Mouse (Mus musculus) CD4-positive, CD25-positive, alpha-beta regulatory T cell, adult 2 months (primary cell): ENCODE data around the gene Sema5a.
"Not testable (repeated sequence)": the region's sequence is repeated elsewhere in the genome, so short reads cannot be mapped to it uniquely, and the experiment has no call there.

Experiments used
- DNase-seq: peaks from one replicate; pipeline ENCODE4 v3.0.0-alpha.2; 2012; ENCODE audit warnings: low read depth, low spot score

The Sema5a gene

DNA sequence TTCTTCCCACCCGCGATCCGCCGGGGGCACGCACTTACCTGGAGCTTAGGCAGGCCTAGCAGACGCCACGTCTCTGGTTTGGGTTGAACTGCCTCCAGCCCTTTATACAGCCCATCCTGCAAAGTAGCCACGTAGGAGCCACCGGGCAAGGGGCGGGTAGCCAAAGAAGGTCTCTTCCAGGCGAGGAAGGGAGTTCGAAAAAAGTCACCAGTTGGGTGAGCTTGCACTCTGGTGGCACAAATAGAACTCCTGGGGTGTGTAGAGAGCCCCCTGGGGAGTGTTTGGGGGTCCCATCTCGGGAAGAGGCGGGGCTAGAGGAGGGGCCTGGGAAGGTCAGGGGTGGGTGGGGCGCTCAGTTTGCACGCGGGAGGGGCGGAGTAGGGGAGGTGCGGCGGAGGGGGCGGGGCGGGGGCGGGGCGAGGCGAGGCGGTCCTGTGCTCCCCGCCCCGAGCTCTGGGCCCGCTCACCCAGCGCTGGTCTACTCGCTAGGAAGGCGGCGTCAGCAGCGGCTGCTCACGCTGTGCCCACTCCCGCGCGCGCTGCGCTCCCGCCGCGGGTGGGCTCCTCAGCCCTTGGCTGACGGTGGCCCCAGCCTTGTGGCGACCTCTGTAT, at the start of gene Sema5a:
Gene Sema5a (plus strand): TSS at position 467 of the 612 bp plus-strand sequence.
- DNase-seq, result no peak

DNA sequence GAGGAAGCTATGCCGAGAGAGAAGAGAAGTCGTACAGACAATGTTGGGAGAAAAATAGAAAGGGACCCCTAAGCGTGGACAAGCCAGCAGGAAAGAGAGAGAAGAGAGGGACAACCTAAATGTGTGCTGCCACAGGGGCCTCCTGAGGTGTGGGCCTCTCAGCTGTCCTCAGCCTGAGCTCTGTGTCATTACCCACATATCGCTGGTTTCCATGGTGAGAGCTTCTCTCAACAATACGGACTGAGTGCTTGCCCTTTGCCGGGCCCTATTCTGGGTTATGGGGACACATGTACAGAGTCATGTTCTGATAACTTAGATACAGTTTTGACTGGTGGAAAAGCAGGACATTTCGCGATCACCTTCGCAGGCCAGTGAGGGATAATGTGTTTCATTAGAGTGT, 46.5 kb upstream of the Sema5a start:
- DNase-seq, result no peak

DNA sequence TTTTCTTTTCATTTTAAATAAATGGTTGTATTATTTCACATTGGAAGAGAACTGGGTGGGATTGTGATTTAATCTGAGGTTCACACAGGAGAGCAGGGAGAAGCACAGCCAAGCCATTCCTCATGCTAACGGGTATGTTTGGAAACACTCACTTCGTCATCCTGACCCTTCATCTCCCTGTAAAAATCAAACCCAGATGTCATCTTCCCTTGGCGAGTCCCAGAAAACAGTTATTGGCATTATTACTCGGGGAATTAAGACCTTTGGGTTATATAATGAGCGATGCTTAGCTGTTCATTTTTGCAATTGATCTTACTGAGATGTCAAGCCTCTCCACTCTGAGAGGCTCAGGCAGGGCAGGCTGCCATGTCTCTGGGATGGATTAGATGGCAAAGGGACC, 46.0 kb upstream of the Sema5a start:
- no peak for DNase-seq

DNA sequence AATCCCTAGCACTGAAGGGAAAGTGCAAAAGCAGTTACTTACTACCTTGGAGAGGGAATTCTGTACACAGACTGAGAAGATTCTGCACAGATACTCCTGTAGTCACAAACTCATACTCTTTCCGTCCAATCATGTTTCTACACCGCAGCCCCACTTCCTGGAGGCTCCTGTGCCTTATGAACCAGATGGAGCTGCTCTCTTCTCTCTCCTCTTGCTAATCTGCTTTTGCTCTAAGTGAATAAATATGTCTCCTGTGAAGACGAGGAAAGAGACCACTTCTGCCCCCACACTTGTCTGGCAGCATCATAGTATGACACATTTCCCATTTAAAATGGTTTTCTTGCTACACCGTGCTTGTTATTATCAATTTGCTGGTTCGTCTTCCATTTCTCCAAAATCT, 41.4 kb upstream of the Sema5a start:
- DNase-seq, result no peak

DNA sequence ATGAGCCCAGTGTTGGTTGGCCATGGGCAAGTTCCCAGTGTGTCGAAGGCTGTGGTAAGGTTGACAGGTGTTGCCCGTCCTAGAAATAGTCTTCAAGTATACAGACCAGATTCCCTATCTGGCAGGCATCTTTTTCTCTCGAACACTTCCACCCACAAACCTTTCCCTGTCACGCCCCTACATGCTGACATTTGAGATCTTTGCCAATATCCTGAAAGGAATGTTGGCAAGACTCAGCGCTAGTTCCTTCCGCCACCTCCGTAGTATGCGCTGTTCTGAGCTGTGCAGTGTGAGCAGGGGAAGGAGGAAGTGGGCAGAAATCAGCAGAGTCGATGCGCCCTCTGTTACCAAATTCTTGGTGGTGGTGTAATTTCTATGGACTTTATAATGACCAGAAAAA, 39.7 kb upstream of the Sema5a start:
- no peak for DNase-seq

DNA sequence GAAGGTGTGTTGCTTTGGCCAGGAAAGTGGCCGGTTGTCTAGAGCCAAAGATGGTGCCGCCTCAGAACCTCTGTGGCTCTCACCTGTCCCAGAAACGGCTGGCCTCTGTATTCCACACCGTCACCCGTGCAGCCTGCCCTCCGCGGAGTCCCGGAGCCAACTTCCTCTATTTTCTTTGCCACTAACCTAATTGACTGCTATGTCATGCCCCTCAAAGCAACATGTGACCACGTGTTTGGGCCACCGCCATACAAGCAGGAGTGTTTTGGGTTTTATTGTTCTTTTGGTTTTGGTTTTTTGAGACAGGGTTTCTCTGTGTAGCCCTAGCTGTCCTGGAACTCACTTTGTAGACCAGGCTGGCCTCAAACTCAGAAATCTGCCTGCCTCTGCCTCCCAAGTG, 29.9 kb upstream of the Sema5a start:
- DNase-seq, result not testable (repeated sequence)

DNA sequence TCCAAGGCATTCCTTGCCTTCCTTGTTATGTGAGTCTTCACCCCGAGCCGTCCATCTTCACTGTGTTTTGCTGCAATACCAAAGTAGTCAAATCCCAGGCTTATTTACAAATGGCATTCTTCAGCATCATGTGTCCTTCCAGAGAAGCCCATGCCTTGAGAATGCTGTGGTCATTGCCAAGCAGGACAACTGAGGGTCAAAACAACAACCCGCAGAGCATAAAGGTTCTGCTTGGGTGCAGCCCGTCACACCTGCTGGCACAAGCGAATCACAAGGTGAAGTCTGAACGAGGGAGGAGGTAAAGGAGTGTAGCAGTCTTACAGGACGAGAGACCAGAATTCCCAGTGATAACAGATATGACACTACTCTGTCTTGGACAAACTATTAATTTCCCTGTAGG, 21.6 kb upstream of the Sema5a start:
- no peak for DNase-seq

DNA sequence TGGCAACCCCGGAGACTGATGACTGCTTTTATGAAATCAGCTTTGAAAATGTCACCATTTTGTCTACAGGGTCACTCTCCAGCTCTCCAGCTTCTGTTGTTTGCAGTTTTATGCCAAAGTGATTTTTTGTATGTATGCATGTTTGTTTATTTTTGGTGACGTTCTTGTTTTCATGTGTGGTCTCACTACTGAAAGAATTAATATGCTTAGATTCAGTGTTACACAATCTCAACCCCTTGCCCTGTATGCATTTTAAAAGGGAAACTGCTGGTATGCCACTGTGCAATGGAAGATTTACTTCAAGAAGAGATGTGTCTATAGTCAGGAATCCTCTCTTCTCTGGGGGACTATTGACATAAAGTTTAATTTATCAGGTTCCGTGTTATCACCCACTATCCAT, 19.2 kb upstream of the Sema5a start:
- no peak for DNase-seq

DNA sequence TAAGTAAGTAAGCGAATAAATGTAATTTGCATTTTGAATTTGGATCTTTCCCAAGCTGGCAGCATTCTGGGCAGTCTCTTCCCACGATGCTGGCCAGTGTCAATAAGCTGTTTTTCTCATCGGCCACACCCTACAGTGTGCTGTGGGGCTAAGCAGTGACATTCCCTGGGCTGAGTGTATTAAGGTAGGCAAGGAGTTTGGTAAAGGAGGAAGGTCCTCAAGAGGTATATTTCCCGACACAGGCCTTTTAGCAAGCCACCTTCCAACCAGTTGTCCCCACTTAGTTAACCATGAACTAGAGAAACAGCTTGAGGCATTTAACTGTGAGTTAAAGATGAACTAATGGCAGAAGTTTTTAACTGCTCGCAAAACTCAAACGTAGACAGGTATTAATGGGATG, 18.2 kb upstream of the Sema5a start:
- DNase-seq, result no peak

DNA sequence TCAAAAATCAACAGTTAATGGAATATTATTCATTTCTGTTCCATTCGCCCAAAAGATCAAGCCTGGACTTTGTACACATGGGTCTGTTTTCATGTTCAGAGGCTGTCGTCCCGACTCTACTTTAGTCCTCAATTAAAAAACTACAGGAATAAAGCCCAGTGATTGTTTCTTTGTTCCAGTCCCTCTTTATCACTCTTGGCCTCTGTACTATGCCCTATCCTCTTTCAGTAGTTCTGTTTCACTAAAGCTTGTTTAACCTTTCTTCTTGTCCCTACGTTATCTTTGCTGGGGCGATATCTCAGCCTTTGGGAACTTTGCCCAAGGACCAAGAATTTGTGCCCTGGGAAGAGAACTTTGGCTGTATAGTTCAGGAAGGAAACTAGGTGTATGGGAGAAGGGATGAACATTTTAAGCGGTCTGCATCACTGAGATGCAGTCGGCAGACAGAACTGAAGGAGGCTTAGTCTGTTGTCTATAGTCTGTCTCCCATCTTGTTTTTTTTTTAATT, 17.7 kb upstream of the Sema5a start:
- no peak for DNase-seq

DNA sequence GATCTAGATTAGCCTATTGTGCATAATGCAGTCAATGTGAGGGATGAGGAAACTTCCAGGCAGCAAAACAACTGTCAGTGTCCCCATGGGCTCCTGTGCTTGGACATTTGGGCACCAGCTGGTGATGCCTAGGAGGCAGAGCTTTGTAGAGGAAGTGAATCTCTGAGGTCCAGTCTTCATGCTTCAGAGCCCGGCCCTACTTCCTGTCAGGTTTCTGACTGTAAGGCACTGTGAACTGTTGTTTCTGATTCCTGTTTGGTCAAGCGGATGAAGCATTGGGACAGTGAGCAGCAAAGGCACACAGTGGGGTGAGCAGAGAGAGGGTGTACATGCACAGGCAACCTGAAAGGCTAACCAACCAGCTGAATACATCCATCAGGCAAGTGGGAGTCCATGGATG, 14.5 kb upstream of the Sema5a start:
- no peak for DNase-seq

DNA sequence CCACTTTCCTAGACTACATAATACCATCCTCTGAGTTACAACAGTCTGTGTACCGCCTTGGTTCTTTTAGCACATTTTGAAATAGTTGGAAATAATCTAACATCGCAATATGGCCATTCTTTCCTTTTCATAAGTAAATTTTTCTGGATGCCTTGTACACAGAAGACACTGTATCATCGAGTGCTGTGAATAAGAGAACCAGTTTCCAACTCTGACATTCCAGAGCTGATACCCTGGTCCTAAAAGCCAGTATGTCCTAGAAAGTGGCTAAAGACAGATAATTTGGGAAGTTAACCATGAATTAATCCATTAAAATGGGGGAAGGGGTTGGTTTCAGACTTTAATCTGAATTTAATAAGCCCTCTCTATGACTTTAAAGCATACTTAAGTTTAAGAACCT, 12.4 kb upstream of the Sema5a start:
- DNase-seq, result no peak

DNA sequence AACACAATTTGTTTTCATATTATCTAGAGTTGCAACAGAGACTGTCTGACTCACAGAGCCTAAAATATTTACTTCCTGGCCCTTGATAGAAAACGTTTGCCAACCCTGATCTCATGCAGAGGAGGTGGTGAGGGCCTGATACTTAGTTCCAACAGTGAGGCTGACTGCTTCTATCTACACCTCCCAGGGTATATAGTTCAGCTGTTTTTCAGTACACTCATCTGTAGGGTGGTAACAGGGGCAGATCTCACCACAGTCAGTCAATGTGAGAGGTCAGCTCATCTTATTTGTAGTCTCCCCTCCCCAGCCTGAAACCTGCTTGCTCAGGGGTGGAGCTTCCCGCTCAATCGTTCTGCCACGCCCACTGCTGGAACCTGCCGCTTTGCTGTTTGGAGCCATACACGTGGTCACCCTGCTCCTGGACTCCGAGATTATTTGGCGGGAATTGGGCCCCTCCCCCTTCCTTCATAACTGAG, 11.9 kb upstream of the Sema5a start:
- DNase-seq, result not testable (repeated sequence)

DNA sequence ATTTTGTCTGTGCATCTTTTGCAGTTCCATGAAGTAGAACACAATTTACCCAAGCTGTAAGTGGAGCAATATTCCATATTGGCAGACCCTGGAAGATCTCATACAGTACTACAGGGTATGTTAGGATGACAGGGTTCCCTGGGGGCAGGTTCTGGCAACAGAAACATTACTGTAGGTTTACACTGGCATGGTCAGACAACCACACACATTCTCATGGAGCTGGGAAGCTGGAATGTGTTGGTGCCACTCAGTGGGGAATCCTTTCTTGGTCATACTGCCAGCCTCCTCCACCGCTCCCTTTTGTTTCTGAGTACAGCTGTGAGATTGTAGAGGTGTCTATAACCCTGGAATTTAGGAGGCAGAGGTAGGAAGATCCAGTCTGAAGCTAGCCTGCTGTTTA, 11.2 kb upstream of the Sema5a start:
- DNase-seq, result no peak

DNA sequence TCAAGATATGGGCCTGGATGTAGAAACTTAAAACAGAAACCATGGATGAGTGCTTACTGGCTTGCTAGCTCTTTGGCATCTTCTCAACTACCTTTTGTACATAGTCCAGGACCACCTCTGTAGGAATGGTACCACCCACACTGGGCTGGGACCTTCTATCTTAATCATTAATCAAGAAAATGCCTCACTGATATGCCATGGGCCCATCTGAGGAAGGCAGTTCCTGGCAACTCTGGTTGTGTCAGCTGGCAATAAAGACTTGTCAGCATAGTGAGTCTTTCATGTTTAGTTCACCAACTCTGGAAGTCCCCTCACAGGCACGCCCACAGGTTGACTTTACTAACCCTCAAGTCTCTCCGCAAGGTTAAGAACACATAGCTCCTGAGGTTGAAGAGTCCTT, 5.5 kb upstream of the Sema5a start:
- no peak for DNase-seq

DNA sequence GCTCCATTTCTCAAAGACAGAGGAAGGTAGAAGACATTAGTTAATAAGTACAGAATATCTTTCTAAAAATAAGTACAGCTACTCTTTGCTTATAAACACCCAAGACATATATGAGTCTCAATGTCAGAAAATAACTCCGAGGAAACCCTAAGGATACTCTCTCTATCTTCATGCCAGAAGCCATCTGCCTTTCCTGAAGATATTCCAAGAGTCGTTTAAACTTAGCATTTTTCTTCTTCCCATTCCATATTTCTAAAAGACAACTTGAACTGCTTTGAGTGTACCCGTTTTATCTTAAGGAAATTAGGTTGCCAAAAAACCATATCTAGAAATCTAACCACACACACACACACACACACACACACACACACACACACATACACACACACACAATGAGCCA, 4.5 kb upstream of the Sema5a start:
- no peak for DNase-seq

DNA sequence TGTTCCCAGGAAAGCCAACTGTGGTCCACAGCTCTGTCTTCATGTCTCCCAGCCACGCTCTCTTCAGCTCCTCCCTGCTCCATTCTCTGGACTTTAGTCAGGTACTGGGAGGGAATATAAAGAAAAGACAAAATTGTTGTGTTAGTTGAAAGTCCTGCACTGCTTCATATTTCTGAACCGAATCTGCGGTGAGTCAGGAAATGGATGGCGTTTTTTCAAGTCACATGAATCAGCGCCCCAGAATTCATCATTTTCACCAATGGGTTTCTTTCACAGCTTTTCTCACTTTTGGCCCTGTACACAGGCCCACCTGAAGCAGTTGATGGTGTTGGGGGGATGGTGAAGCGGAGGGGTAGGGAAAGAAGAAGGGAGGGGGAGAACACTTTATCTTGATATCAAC, 2.9 kb upstream of the Sema5a start:
- DNase-seq, result no peak

DNA sequence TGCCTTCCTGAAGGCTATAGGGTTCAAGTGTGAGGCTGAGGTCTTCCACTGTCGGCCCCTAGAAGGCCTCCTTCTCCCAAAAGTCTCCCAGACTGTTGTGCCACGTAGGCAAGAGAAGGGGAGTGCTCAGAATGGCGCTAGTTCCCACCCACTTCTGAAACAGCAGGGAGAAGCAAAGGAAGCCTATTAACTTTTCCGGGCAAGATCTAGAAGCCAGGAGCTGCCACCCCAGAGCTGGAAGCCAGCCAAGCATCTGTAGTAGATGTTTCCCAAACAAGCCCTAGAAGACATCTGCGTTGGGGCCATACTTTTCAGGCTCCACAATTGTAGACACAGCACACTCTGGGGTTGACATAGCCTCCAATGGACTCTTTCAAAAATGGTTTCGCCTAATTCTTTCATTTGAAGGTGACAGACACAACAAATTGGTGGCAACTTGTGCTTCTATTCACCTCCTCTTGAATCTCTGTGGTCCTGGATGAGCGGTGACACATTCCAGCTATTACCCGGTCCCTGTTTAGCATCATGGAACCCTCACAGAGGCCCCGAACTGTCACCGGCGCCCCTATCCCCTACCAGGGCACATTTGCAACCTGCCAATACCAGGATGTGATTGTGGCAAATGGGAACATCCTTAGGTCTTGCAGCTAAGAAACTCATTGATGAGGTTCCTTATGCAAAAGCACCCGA, 1.4 kb upstream of the Sema5a start:
- DNase-seq, result no peak

DNA sequence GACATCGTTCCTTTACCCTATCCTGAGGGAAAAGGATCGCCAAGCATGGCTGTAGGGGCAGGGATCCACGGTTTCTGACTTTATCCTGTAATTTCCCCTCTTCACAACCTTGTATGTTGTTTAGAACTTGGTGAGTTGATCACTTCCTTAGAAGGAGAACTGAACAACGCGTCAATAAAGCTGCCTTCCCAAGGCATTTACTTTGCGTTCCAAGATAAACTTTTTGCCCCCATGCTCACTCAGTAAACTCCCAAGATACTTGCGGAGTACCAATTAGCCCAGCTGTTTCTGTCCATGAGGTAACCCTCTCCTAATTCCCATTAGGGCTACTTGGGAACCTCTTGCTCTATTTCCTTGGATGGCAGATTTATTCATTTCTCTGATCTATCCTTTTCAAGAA, 786 bp upstream of the Sema5a start:
- DNase-seq, result no peak

DNA sequence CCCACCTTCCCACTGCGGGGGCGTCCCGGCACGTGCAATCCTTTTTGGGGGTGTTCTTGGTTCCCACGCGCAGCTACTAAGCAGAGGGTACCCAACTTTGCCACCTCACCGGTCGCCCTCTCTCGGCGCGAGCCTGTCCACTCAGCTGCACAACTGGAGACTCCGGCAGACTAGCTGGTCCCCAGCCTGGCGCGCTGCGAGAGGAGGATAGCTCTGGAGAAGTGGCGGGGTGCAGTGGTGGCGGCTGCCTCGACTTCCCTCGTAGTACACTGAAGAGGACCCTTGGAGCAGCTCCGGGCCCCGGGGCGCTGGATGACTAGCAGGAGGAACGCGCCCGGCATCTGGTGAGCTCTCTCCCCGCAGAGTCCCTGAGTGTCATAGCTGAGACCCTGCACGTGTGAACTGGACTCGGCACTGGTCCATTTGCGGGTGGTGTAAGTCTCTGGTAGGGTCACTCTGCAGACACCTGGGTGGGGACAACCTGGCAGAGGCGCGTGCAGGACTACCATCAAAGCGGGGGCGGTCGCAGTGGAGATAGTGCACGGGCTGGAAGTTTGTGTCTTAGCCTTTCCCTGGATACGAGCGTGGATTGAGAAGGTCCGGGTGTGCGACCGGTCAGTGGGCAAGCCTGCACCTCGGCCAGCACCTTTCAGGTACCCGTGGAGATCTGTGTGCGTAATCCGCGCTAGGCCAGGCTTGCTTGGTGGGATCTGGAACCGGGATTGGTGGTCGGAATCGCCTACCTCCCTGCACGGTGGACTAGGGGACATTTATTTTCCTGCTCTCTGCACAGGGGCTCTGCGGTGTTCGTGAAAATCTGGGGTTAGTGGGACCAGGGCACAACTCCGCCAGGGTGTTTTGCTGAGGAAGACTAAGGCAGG, 586 bp downstream of the Sema5a start:
- DNase-seq, result no peak

DNA sequence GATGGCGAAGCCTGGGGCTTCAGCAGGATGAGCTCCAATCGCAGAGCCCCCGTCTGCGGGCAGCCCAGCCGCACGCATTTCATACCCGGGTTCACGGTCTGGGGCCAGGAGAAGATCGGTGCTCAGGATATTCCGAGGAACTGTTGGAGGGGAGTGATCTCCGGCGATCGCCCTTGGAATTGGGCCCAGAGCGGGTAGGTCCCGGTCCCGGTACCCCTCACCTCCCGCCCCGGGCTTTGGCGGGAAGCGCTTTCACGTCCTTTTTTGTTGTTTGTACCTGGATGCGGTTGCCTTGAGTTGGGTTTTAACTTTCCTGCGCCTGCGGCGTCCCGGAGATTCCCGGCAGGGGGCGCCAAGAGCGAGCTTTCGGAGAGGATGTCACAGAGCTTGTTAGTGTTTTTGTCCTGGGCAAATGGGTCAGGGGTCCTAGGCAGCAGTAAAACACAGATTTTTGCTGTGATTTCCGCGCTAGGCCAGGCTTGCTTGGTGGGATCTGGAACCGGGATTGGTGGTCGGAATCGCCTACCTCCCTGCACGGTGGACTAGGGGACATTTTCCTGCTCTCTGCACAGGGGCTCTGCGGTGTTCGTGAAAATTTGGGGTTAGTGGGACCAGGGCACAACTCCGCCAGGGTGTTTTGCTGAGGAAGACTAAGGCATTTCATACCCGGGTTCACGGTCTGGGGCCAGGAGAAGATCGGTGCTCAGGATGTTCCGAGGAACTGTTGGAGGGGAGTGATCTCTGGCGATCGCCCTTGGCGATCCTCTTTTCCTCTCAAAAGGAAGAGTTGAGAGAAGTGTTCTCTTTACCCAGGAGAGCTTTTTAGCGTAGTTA, 1.4 kb downstream of the Sema5a start:
- no peak for DNase-seq

DNA sequence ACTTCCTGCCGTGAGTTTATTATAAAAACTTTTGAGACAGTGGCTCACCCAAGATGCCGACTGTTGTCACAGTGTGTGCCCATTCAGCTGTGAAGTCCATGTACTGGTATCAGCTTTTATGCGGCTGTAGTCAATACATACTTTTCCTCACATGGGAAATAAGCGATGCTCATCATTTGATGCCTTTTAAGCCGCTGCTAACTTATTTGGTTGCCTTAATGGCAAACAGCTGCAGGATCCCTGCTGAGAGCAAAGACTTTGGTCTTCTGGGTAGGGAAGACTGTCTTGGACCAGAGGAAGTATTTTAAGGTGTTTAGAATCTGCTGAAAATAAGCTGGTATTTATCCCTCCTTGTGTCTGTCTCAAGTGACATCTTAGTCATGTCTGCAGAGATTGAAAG, 2.7 kb downstream of the Sema5a start:
- no peak for DNase-seq
